Mouse (Mus musculus) left cerebral cortex, postnatal 25 days (tissue): ENCODE data around the gene Ppif. TPM values are rescaled to one million over a fixed set of nuclear protein-coding genes. Genes with fewer than 3 reads are reported as not detected.

Experiments
- DNase-seq, 2 experiments: peaks; one replicate each; pipeline ENCODE4 v3.0.0; 2022; ENCODE audit warnings: low spot score in 2 of 2, mixed read lengths in 1 of 2
- intact Hi-C: fragments of 180-260 bp; cut with DNase I; formaldehyde crosslinking; loops from one replicate; pipeline ENCODE4 v1.15.1; 2025
- total RNA-seq, 2 experiments: library from RNA; stranded (reverse); gene quantifications; 2 replicates each; pipeline ENCODE4 v1.2.3; 2021

Gene Ppif
- total RNA-seq, 2 experiments from 2014 or later = 22.5 to 22.7 TPM

DNA sequence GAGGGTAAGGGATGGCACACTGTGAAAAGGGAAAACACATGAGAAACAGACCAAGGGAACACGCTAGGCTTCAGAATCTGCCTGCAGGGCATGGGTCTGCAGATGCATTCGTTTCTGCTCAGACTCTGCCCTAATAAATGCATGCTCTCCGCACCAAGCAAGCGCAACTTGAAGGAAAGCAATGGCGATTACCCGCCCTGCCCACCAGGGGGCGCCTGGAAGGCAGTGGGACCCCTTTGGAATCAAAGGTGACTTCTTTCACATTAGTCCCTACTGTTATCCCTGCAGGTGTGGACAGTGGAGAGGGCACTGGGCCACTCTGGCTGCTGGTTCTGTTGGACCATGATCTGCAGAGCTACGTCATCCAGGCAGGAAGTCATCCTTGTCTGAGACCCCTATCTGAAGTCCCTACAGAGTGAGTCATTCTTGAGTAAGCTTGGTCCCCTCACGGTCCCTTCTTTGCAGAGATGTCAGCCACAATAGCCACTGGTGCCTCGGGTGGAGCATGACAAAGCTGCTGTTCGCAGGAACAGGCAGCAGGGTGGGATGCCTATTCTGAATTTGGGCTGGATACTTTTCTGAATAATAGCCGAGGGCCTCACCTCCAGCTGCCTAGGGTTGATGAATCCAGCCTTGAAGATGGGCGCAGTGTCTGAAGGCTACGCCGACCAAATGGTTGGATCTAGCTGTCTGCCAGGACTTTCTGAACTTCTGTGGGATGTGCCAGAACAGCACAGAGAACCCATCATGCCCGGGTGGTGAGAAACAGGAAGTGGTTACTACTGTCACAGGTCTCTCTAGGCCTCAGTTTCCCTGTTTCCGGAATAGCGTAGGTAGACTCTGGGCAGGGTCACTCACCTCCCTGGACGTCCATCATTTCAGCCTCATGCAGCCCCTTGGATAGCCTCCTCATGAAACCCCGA is 32.5 kb downstream of the Ppif start:
- intact Hi-C loops = no loop called here
- no peak for DNase-seq

DNA sequence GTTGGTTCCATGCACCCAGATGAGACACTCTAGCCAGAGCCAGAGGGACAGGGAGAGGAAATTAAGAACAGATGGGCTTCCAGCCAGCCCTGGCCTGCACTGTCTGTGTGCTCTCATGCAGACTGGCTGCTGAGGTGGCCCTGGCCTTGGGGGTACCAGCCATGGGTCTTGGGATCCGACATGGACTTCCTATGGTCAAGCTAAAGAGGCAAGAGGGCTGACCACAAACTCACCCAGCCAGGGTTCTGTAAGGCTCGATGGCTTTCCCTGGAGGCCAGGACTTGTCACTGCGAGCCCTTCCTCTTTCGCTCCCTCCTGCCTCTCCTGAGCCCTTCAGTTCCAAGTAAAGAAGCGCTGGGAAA is 33.2 kb downstream of the Ppif start:
- DNase-seq = no peak
- intact Hi-C loops = no loop called here

DNA sequence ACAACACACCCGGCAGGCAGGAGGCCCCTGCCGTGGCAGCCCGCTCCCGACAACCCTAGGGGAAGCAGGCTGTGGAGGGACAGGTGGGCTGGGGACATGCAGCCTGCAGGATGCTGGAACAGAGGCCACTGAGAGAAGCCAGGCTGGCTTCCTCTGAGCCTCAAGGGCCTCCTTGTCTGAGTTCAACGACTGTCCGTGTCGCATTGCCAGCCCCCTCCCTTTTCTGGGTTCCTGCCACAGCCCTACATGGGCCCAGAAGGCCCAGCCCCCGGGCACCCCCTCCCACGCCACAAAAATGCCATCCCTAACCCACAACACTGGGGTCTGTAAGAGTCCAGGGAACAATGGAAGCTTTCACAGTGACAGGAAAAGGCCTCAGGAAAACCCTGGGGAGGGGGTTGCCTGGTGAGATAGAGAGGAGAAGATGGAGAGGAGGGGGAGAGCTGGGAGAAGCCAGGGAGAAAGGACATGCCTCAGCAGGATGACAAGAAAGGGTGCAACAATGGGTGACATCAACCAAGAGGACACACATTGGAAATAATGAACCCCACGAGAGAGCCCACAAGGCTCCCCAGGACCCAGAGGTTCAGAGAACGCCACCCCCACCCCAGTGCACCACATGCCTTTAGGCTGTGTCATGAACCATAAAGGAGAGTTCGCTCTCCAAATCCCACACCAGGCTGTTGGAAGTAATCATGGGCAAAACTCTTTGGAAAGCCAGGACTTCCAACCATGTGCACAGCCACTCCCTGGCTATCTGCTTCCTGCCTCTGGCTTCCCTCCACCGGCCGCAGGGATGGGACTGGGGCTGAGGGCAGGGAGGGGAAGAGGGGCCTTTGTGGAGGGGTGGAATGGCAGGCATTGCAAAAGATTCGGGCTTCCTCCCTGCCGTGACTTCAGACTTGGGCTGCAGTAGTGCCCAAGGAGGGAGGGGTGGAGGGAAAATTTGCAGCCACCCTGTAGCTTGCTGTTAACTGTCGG is 41.1 kb downstream of the Ppif start:
- peak in 1 of 2 experiments; percentile 55 for DNase-seq
- intact Hi-C loops = no loop called here

DNA sequence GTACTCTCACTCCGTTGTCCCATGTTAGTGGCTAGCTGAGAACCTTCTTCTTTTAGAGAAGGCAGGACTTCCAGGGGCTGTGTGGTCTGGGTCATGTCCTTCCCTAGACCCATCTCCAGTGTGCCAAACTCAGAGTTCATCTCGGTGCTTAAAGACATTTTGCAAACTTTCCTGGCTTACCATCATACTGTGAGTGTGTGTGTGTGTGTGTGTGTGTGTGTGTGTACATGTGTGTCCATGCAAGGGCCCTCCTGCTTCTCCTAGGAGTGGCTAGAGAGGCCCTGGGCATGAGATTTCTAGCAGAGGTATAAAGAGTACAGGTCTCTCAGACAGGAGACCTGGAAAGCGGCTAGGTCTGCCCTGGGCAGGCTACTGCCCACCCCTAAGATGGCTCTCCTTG is 42.2 kb downstream of the Ppif start:
- DNase-seq = no peak
- intact Hi-C loops = no loop called here

DNA sequence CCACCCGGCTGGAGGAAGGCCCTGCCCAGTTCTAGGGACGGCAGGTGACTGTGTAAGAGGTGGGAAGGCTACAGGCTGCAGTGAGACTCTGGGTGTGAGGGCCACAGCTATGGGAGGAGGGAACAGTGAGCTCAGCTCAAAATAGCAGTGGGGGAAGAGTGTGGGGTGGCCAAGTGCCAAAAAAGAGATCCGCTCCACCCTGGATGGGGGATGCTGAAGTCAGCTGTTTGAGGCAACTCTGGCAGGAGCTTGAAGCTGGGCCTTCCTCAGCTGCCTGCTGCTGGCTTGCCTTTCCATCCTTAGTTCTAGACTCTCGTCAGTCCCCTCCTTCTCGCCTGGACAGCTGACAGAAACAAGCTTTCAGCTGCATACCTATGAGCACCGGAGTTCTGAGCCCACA is 42.6 kb downstream of the Ppif start:
- peak; percentile 71 to 92 for DNase-seq
- intact Hi-C loops = no loop called here

DNA sequence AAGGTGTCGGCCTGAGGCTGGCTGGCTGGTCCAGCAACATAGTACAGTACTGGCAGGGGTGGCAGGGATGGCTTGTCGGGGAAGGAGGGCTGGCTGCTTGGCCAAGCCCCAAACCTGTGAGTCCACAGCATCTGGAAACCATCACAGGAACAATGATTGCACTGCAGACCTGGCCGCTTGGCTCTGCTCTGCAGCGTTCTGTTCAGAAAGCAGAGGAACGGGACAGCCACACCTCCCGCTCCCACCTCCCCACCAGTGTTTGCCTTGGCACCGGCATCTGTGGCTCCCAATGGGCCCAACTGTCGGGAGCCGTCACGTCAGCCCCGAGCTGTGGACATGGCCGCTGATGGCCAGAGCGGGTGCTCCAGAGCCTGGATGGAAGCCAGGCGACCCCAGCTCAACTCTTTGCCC is 44.6 kb downstream of the Ppif start:
- DNase-seq = no peak

DNA sequence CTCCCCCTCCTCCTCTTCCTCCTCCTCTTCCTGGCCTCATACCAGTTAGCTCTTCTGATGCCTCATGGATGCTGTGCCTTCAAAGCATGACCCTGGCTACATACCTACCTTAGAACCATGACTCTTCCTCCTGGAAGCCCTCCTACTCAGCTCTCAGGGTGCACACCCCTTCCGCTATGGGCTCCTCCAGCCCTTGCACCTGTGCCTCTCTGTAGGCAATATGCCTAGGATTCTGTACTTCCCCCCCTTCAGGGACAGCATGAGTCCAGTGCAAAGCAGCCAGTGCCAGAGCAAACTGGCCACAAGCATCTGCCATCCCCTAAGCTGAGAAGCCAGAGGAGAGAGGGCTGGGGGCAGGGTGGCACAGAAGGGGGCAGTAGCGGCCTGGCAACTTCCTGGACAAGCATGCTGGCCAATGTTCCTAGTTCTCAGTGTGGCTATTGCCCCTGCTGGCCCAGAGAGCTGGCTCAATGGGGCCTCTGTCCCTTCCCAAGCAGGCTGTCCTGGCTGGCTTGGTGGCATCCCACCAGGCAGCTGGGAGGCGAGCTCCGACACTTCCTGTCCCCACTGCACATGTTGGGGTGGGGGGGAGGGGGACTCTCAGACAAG is 46.1 kb downstream of the Ppif start:
- intact Hi-C loops = loop anchor here (1.0 kb wide), 1 partner anchor 26 kb away; no protein-coding TSS in a partner anchor
- peak; percentile 65 to 81 for DNase-seq

More for the DNA sequence above, 44.6 kb downstream of the Ppif start:
- intact Hi-C loops = no loop called here

DNA sequence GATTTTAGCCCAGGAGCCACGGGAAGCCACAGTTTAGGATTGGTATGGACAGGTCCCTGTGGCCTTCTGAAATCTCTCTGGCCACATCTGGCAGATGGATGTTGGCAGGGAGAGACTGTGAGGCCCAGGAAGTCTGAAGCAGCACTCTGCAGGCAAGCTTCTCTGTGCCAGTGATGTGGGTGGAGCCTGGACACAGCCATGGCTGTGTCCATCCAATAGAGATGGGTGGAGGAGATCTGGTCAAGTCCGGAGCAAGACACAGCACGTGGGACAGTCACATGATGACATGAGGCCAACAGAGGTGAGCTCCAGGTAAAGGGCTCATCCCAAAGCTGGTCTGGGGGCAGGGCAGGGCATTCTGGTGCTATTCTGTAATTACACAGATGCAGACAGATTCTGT is 47.3 kb downstream of the Ppif start:
- intact Hi-C loops = no loop called here

DNA sequence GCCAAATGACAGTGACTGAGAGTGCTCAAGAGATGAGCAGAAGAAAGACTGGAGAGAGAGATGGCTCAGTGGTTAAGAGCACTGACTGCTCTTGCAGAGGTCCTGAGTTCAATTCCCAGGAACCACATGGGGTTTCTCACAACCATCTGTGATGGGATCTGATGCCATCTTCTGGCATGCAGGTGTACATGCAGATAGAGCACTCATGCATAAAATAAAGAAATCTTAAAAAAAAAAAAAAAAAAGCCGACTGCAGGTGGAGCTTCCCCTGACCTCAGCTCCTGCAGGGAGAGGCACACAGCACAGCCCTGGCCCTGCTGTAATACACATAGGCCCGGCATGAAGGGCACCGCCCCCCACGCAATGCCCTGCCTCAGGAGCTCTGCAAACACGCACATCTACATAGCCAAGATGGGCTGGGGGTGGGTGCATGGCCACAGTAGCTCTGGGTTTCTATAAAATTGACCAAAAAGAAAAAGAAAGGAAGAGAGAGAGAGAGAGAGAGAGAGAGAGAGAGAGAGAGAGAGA is 48.0 kb downstream of the Ppif start:
- DNase-seq = no peak
- intact Hi-C loops = no loop called here

More for the DNA sequence above, 47.3 kb downstream of the Ppif start:
- no peak for DNase-seq

DNA sequence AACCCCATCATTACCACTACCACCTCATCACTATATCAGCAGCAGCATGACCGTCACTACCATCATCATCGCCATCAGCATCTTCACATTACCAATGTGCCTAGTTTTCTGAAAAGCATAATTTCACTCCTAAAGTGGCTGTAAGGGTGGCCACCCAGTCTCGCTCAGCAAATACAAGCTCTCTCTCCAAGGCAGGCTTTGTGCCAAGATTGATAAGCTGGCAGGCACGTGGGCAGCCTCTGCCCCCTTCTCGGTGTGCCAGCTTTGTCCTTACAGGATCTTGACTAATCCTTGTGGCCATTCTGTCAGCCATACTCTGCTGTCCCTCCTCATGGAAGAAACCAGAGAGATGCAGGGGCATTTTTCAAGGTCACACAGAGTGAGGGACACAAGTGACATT is 49.0 kb downstream of the Ppif start:
- intact Hi-C loops = no loop called here
- no peak for DNase-seq

DNA sequence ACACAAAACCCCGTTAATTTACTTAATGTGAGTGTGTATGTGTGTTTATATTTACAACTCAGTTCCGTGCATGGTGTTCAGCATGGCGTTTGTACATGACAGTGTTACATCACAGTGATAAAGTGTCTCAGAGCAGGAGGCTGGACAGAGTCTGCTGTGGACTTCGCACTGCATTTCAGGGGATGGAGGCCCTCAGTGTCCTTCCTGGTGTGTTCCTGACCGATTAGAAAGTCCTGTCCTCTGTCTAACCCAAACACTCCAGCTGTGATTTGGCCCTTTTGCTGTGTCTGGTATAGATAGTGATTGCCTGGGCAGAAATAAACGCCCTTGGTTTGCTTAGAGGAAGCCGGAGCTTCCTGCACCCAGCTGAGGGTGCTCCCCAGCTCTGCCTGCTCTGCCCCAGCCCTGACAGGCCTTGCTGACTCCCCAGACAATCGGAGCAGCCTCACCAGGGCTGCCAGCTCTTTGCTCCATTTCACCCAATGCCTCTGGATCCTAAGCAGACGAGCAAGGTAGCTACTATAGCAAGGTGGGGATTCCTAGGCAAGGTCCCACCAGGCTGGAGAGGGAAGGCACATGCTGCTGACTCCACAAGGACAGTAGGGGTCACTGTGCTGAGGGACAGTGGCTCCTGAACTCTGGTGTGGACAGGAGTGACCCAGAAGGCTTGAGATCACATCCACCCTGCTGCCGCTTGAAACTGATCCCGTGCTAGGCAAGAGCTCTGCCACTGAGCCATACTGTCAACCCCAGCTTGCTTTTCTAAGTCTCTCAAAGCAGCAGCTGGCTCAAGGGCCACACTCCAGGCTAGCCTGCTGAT is 51.6 kb downstream of the Ppif start:
- no peak for DNase-seq
- intact Hi-C loops = no loop called here

DNA sequence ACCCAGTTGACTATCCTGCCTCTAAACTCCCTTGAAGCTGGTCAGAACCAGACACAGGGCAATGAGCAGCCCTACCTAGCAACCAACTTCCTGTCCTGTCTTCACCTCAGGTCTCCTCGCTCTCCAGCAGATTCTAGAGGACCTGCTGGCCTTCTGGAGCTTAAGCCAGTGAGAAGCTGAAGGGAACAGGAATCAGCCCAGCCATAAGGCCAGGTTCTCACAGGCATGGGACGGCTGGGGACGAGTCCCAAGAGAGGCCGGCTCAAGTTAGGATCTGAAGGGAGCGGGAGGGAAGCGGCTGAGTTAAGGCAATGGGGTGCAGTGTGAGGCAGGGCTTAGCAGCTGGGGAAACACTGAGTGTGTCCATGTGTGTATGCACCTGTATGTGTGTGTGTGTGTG is 52.4 kb downstream of the Ppif start:
- intact Hi-C loops = no loop called here
- DNase-seq = no peak

DNA sequence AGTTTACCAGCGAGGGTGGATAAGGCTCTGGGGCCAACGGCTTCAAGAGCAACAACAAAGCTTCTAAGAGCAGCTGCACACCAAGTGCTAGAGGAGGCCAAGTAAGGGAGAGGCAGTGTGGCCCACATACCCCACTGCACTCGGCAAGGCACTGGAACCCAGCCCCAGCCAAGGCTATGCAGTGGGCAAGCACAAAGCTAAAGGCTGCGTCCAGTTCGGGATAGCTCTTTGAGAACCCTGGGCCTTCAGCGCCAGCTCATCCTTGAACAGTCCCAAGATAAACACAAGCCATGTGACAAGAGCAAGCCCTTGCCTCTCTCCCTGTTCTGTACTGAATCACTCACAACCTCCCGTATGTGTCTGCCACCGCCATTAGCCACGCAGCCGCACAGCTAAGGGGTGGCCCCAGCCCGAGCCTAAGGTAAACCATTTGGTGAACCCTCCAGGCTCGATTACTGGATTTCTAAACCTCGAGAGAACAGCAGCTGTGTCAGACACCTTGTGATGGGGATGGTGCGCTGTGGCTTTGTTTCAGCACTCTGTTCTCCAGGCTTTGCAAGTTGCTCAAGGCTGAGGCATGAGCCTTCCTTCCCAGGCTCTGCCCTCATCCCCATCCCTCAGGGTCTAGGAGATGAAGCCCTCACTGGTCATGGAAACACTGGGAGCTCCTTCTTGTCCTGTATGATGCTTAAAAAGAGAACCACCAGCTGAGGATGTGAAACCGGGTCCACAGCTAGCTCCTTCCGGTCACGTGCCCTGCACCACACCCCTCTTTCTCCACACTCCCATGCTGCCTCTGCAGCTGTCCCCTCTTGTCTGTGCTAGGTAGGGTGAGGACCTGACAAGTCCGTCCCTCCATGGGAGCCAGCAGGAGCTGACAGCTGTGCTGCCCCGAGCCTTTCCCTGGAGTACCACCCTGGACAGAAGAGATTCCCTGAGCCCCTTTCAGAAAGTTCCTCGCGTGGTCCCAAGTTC is 53.3 kb downstream of the Ppif start:
- intact Hi-C loops = no loop called here

DNA sequence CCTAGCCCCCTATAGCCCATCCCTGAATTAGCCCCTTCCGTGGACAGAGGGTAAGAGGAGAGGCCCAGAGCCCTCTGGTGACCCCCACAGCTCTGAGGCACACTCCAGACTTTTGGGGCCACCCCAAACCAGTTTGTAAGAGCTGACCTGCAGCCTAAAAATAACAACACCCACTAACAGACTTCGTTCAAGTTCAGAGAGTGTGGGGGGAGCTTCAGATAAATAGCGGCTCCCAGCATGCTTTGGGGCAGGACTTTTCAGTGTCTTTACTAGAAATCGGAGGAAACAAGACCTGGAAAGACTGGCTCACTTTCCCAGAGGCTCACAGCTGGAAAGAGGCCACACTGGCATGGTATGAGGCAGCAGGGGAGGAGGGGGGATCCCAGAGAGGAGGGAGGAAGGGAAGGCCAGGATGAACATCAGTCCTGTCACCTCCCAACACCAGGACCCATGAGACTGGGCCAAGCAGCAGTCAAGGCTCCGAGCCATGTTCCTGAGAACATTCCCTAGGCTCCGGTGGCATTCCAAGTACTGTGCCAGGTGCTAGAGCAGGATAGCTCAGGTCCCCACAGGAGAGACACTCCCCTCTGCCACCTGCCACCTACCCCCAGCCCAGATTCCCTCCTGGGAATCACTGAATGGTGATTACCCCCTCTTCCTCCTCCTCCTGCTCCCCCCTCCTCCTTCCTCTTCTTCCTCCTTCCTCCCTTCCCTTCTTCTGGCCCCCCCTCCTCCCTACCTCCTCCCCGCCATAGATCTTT is 54.2 kb downstream of the Ppif start:
- intact Hi-C loops = no loop called here
- DNase-seq = no peak

More for the DNA sequence above, 53.3 kb downstream of the Ppif start:
- DNase-seq = no peak

DNA sequence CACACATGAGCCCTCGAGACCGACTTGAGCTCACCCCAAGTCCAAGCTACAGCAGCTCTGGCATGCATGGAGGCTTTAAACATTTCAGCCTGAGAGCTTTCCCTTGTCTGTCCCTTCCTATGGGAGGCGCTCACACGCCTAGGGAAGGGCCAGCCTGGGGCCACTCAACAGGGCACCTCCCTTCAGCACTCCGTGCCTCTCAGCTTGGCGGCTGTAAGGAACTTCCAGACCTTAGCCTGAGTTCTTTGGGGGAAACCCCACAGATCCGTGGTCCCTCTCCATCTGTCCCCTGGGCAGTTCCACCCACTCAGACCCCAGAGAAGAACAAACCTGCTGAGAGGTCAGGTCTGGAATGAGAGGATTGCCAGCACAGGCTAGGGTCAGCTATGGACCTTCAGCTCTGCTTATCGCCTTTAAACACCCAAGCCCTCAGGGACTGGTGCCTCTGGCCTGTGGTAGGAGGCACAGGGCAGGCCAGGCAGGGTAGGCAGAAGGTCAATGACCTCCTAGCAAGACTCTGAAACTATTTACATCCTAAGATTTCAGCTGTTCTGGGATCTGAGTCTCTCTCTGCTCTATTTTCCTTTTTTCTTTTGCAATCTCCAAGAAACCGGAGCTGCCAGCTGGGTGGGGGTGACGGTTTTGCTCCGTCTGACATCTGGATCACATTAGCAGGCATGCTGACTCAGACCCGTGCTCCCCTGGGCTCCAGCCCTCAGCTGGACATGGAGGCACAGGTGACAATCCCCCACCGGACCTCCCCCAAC is 55.4 kb downstream of the Ppif start:
- no peak for DNase-seq
- intact Hi-C loops = no loop called here
